Mouse (Mus musculus): ENCODE measurements around the gene Psd4. TPM values are rescaled to one million over a fixed set of nuclear protein-coding genes. Genes with fewer than 3 reads are reported as not detected.

The Psd4 gene
- polyA plus RNA-seq, 2 experiments: 3.8 to 4.5 TPM

- H3K9ac ChIP-seq (ENCODE audit: low read depth, low read length, severe bottlenecking): peak overlapping the region; percentile 50
- peak overlapping the region; percentile 52 for H3K4me2 ChIP-seq (replicated peaks; ENCODE audit: low read depth, low read length, severe bottlenecking)
- WGBS: 12% methylated on average over 21 of the region's 23 CpGs
- H3K4me1 ChIP-seq (ENCODE audit: control insufficient read depth, insufficient read depth, low read length): no peaks in the 10 kb centered on the region
- peak; percentile 84; the same call in 1 of the 2 replicates for ATAC-seq (ENCODE audit: low FRiP score, low read depth)
- no peaks in the 10 kb centered on the region for H3K27me3 ChIP-seq (ENCODE audit: control insufficient read depth, insufficient read depth, low read length)
- H3K4me3 ChIP-seq (replicated peaks; ENCODE audit: low read length): peak overlapping the region; percentile 19
- no peaks in the 10 kb centered on the region for H3K36me3 ChIP-seq (ENCODE audit: control insufficient read depth, insufficient read depth, low read length)
- no peak for TF ChIP-seq POLR2A (IDR thresholded peaks at IDR 0.05; ENCODE audit: borderline replicate concordance, extremely low read depth, insufficient read depth, insufficient read length)
- H3K27ac ChIP-seq (replicated peaks; ENCODE audit: low read depth, low read length): no peak overlapping the region
- peak; percentile 82 for DNase-seq (ENCODE audit: low spot score)
- no peaks in the 10 kb centered on the region for H3K9me3 ChIP-seq (ENCODE audit: control insufficient read depth, low read length)
Observed at GRCm38 (mm10) chr2:24405345-24406012, 38.1 kb downstream of the Psd4 start.

- Histone ChIP-seq H3K9me3 (ENCODE audit: control insufficient read depth, low read length) (no peaks in the 10 kb centered on the region), H3K27ac (replicated peaks; ENCODE audit: low read depth, low read length) (no peak overlapping the region), H3K27me3 (ENCODE audit: control insufficient read depth, insufficient read depth, low read length) (no peaks in the 10 kb centered on the region), H3K4me3 (replicated peaks; ENCODE audit: low read length) (no peak overlapping the region), H3K36me3 (ENCODE audit: control insufficient read depth, insufficient read depth, low read length) (no peaks in the 10 kb centered on the region), H3K4me2 (replicated peaks; ENCODE audit: low read depth, low read length, severe bottlenecking) (no peak overlapping the region), H3K9ac (ENCODE audit: low read depth, low read length, severe bottlenecking) (no peak overlapping the region), H3K4me1 (ENCODE audit: control insufficient read depth, insufficient read depth, low read length) (no peaks in the 10 kb centered on the region)
- ATAC-seq (ENCODE audit: low FRiP score, low read depth): no peak
- DNase-seq (ENCODE audit: low spot score): no peak
- 57% methylated on average over 4 of the region's 4 CpGs for WGBS
- no peak for TF ChIP-seq POLR2A (IDR thresholded peaks at IDR 0.05; ENCODE audit: borderline replicate concordance, extremely low read depth, insufficient read depth, insufficient read length)
Observed at GRCm38 (mm10) chr2:24407701-24408485, 40.5 kb downstream of the Psd4 start.

- DNase-seq (ENCODE audit: low spot score) (peak; percentile 52), ATAC-seq (ENCODE audit: low FRiP score, low read depth) (peak; percentile 45; the same call in 1 of the 2 replicates)
- 0% methylated on average over 2 of the region's 2 CpGs for WGBS
Observed at GRCm38 (mm10) chr2:24409166-24409565, 41.8 kb downstream of the Psd4 start.

GRCm38 (mm10) chr2:24413172-24413571 is 45.8 kb downstream of the Psd4 start:
- Histone ChIP-seq H3K27me3 (ENCODE audit: control insufficient read depth, insufficient read depth, low read length) (no peaks in the 10 kb centered on the region), H3K36me3 (ENCODE audit: control insufficient read depth, insufficient read depth, low read length) (no peaks in the 10 kb centered on the region), H3K4me2 (replicated peaks; ENCODE audit: low read depth, low read length, severe bottlenecking) (no peak overlapping the region), H3K27ac (replicated peaks; ENCODE audit: low read depth, low read length) (no peak overlapping the region), H3K4me3 (replicated peaks; ENCODE audit: low read length) (no peak overlapping the region), H3K9me3 (ENCODE audit: control insufficient read depth, low read length) (no peaks in the 10 kb centered on the region), H3K9ac (ENCODE audit: low read depth, low read length, severe bottlenecking) (no peak overlapping the region), H3K4me1 (ENCODE audit: control insufficient read depth, insufficient read depth, low read length) (peaks cover 7% of the 10 kb centered on the region; the same call in 1 of the 2 replicates)
- TF ChIP-seq POLR2A (IDR thresholded peaks at IDR 0.05; ENCODE audit: borderline replicate concordance, extremely low read depth, insufficient read depth, insufficient read length): no peak
- no peak for ATAC-seq (ENCODE audit: low FRiP score, low read depth)
- WGBS: 67% methylated on average over 3 of the region's 3 CpGs
- no peak for DNase-seq (ENCODE audit: low spot score)

More at GRCm38 (mm10) chr2:24409166-24409565, 41.8 kb downstream of the Psd4 start:
- no peak overlapping the region for H3K9ac ChIP-seq (ENCODE audit: low read depth, low read length, severe bottlenecking)
- H3K4me3 ChIP-seq (replicated peaks; ENCODE audit: low read length): no peak overlapping the region
- H3K4me2 ChIP-seq (replicated peaks; ENCODE audit: low read depth, low read length, severe bottlenecking): no peak overlapping the region
- H3K27ac ChIP-seq (replicated peaks; ENCODE audit: low read depth, low read length): no peak overlapping the region
- TF ChIP-seq POLR2A (IDR thresholded peaks at IDR 0.05; ENCODE audit: borderline replicate concordance, extremely low read depth, insufficient read depth, insufficient read length): no peak
- H3K27me3 ChIP-seq (ENCODE audit: control insufficient read depth, insufficient read depth, low read length): no peaks in the 10 kb centered on the region
- H3K4me1 ChIP-seq (ENCODE audit: control insufficient read depth, insufficient read depth, low read length): no peaks in the 10 kb centered on the region
- H3K36me3 ChIP-seq (ENCODE audit: control insufficient read depth, insufficient read depth, low read length): no peaks in the 10 kb centered on the region
- H3K9me3 ChIP-seq (ENCODE audit: control insufficient read depth, low read length): no peaks in the 10 kb centered on the region

GRCm38 (mm10) chr2:24413677-24414076 is 46.3 kb downstream of the Psd4 start:
- no peak overlapping the region for H3K27ac ChIP-seq (replicated peaks; ENCODE audit: low read depth, low read length)
- ATAC-seq (ENCODE audit: low FRiP score, low read depth): no peak
- no peaks in the 10 kb centered on the region for H3K9me3 ChIP-seq (ENCODE audit: control insufficient read depth, low read length)
- 66% methylated on average over 4 of the region's 4 CpGs for WGBS
- no peak overlapping the region for H3K4me2 ChIP-seq (replicated peaks; ENCODE audit: low read depth, low read length, severe bottlenecking)
- no peak overlapping the region for H3K4me3 ChIP-seq (replicated peaks; ENCODE audit: low read length)
- H3K36me3 ChIP-seq (ENCODE audit: control insufficient read depth, insufficient read depth, low read length): no peaks in the 10 kb centered on the region
- no peak overlapping the region for H3K9ac ChIP-seq (ENCODE audit: low read depth, low read length, severe bottlenecking)
- no peaks in the 10 kb centered on the region for H3K27me3 ChIP-seq (ENCODE audit: control insufficient read depth, insufficient read depth, low read length)
- no peak for TF ChIP-seq POLR2A (IDR thresholded peaks at IDR 0.05; ENCODE audit: borderline replicate concordance, extremely low read depth, insufficient read depth, insufficient read length)
- H3K4me1 ChIP-seq (ENCODE audit: control insufficient read depth, insufficient read depth, low read length): peaks cover 7% of the 10 kb centered on the region; the same call in 1 of the 2 replicates
- no peak for DNase-seq (ENCODE audit: low spot score)

Measured in limb, embryonic 14.5 days (tissue).